Mouse (Mus musculus) kidney, adult 2 months (tissue): ENCODE data around the gene Myo1e.

Experiments used
- CTCF ChIP-seq: fragments of 200-500 bp; conservative IDR thresholded peaks from 2 replicates; pipeline ENCODE4 v1.5.1; 2011; ENCODE audit warnings: low read depth, mild to moderate bottlenecking, control low read depth, low read length, moderate library complexity, mixed read lengths; ENCODE audit not compliant: insufficient read depth, insufficient read length
- POLR2A ChIP-seq: fragments of 200-500 bp; IDR thresholded peaks from one replicate; pipeline ENCODE4 v1.6.1; 2011; ENCODE audit warnings: low read depth, low read length, control low read depth

- no peak for TF ChIP-seq CTCF
- no peak for TF ChIP-seq POLR2A
These were observed 19.2 kb downstream of the Myo1e start for GRCm38 (mm10) chr9:70226359-70226758.
